Mouse (Mus musculus) cortical plate, adult 2 months (tissue): ENCODE results near the gene Zrsr1.

ENCODE experiments used
- CTCF ChIP-seq: fragments of 200-500 bp; IDR thresholded peaks from 2 replicates; pipeline ENCODE4 v1.5.1; 2011; ENCODE audit warnings: mild to moderate bottlenecking, control low read depth, low read length; ENCODE audit not compliant: insufficient read depth; ENCODE audit errors: extremely low read depth
- POLR2A ChIP-seq: fragments of 200-500 bp; IDR thresholded peaks from 2 replicates; pipeline ENCODE4 v1.6.1; 2011; ENCODE audit warnings: mild to moderate bottlenecking, low read length, control low read depth; ENCODE audit not compliant: insufficient read depth; ENCODE audit errors: extremely low read depth

- TF ChIP-seq POLR2A (no peak), CTCF (no peak)
Measured at GRCm38 (mm10) chr11:23013096-23013495, 41.3 kb downstream of the Zrsr1 start.
